In genomic region chr9:23009462-23010183, GRCm38 (mm10) we compare ENCODE assay signal across 9 mouse cellular contexts.
A peak's percentile ranks its signal among the peaks of the same experiment; 100 is the strongest.
DNase-seq lines count a peak whose midpoint lies in the region; ATAC-seq lines count a peak whose summit lies in the region.
"Had no signal": no experiment of that assay in that cellular context is flagged by ENCODE, and none has a peak within 500 bp of the region (broad histone marks: within the 10 kb centered on the region; RNA-seq: fewer than 3 reads in every experiment).

No protein-coding gene starts in this region.

- 0 out of 2 replicates have a peak overlapping the region, but pooled peaks have one; percentile 3 for H3K9ac ChIP-seq in heart, embryonic 15.5 days
- H3K9ac ChIP-seq in hindbrain, embryonic 13.5 days = peak overlapping the region; percentile 49
- H3K9ac ChIP-seq in midbrain, embryonic 14.5 days (replicated peaks; ENCODE audit: low read length) = peak overlapping the region; percentile 37; the same call in 1 of the 2 replicates

- WGBS in heart, embryonic 15.5 days = 9% methylated on average over 24 of the region's 24 CpGs
- WGBS in hindbrain, embryonic 13.5 days = 5% methylated on average over 24 of the region's 24 CpGs
- 5% methylated on average over 24 of the region's 24 CpGs for WGBS in midbrain, embryonic 14.5 days

- peak overlapping the region; percentile 51 for H3K4me2 ChIP-seq in heart, embryonic 15.5 days
- peak overlapping the region; percentile 45 for H3K4me2 ChIP-seq in hindbrain, embryonic 13.5 days
- H3K4me2 ChIP-seq in midbrain, embryonic 14.5 days (ENCODE audit: low read length) = peak overlapping the region; percentile 48

- intact Hi-C loops in heart, postnatal 14 days (cut with DNase I) = loop anchor here (10.0 kb wide), 1 partner anchor 295 kb away; no protein-coding TSS in a partner anchor

- peaks cover 5% of the 10 kb centered on the region for H3K27me3 ChIP-seq in heart, embryonic 15.5 days
- H3K27me3 ChIP-seq in hindbrain, embryonic 13.5 days = peaks cover 40% of the 10 kb centered on the region
- peaks cover 7% of the 10 kb centered on the region for H3K27me3 ChIP-seq in midbrain, embryonic 14.5 days (ENCODE audit: control insufficient read depth, insufficient read depth, low read length)

- peak overlapping the region; percentile 20 for H3K4me3 ChIP-seq in heart, embryonic 15.5 days
- peak overlapping the region; percentile 19; the same call in 1 of the 2 replicates for H3K4me3 ChIP-seq in hindbrain, embryonic 13.5 days
- H3K4me3 ChIP-seq in midbrain, embryonic 14.5 days (replicated peaks; ENCODE audit: low read depth, low read length) = peak overlapping the region; percentile 7; the same call in 1 of the 2 replicates
- H3K4me3 ChIP-seq: erythroblast, embryonic 14.5 days had no signal

- no peak for ATAC-seq in heart, embryonic 15.5 days (replicated peaks; ENCODE audit: insufficient number of reproducible peaks, insufficient read depth, low FRiP score, low read depth)
- peak; percentile 33; the same call in 1 of the 2 replicates for ATAC-seq in hindbrain, embryonic 13.5 days (ENCODE audit: low FRiP score)
- ATAC-seq in midbrain, embryonic 14.5 days (ENCODE audit: low FRiP score, low TSS enrichment) = peak; percentile 33; the same call in 1 of the 2 replicates

- no peaks in the 10 kb centered on the region for H3K9me3 ChIP-seq in heart, embryonic 15.5 days (replicated peaks)
- H3K9me3 ChIP-seq in hindbrain, embryonic 13.5 days = no peaks in the 10 kb centered on the region
- H3K9me3 ChIP-seq in midbrain, embryonic 14.5 days (ENCODE audit: control insufficient read depth, low read length) = no peaks in the 10 kb centered on the region

- no peaks in the 10 kb centered on the region for H3K36me3 ChIP-seq in heart, embryonic 15.5 days
- H3K36me3 ChIP-seq in hindbrain, embryonic 13.5 days = no peaks in the 10 kb centered on the region
- H3K36me3 ChIP-seq in midbrain, embryonic 14.5 days (ENCODE audit: control insufficient read depth, insufficient read depth, low read length) = no peaks in the 10 kb centered on the region

- peaks cover 14% of the 10 kb centered on the region for H3K4me1 ChIP-seq in heart, embryonic 15.5 days (replicated peaks)
- peaks cover 48% of the 10 kb centered on the region for H3K4me1 ChIP-seq in hindbrain, embryonic 13.5 days (replicated peaks)
- H3K4me1 ChIP-seq in midbrain, embryonic 14.5 days (ENCODE audit: control insufficient read depth, insufficient read depth, low read length) = peaks cover 39% of the 10 kb centered on the region

- H3K27ac ChIP-seq in heart, embryonic 15.5 days = no peak overlapping the region
- no peak overlapping the region for H3K27ac ChIP-seq in hindbrain, embryonic 13.5 days
- H3K27ac ChIP-seq in midbrain, embryonic 14.5 days (replicated peaks; ENCODE audit: low read depth, low read length) = no peak overlapping the region

- DNase-seq in heart, postnatal 14 days = no peak
- DNase-seq in embryo, embryonic 9.5 days (ENCODE audit: extremely low spot score) = peak; percentile 39
- peak; percentile 56 for DNase-seq in midbrain, embryonic 14.5 days
- no peak for DNase-seq in layer of hippocampus, postnatal 10 days (ENCODE audit: low spot score in 2 of 2)
- DNase-seq in layer of hippocampus, adult 18-20 months (ENCODE audit: low spot score in 2 of 2) = no peak
- no peak for DNase-seq in left cerebral cortex, adult 9 months (ENCODE audit: low spot score in 2 of 2)

Comparison
In these comparisons a context has a peak if more than half of its experiments do, and no peak if none do; other contexts are left out.
1. DNase-seq: peak in embryo, embryonic 9.5 days (single experiment) and midbrain, embryonic 14.5 days (single experiment); none in heart, postnatal 14 days (0 of 2), layer of hippocampus, postnatal 10 days (0 of 2), layer of hippocampus, adult 18-20 months (0 of 2) and left cerebral cortex, adult 9 months (0 of 2).
2. Peak in every context shown above with its lines, with median percentiles within 50 percentile points of each other: H3K4me2 ChIP-seq, H3K4me3 ChIP-seq and H3K9ac ChIP-seq.